Mouse (Mus musculus): ENCODE measurements around the gene Efemp2. TPM values are rescaled to one million over a fixed set of nuclear protein-coding genes. Genes with fewer than 3 reads are reported as not detected.

The Efemp2 gene
- polyA plus RNA-seq, 1 experiment: 37.5 TPM

DNA sequence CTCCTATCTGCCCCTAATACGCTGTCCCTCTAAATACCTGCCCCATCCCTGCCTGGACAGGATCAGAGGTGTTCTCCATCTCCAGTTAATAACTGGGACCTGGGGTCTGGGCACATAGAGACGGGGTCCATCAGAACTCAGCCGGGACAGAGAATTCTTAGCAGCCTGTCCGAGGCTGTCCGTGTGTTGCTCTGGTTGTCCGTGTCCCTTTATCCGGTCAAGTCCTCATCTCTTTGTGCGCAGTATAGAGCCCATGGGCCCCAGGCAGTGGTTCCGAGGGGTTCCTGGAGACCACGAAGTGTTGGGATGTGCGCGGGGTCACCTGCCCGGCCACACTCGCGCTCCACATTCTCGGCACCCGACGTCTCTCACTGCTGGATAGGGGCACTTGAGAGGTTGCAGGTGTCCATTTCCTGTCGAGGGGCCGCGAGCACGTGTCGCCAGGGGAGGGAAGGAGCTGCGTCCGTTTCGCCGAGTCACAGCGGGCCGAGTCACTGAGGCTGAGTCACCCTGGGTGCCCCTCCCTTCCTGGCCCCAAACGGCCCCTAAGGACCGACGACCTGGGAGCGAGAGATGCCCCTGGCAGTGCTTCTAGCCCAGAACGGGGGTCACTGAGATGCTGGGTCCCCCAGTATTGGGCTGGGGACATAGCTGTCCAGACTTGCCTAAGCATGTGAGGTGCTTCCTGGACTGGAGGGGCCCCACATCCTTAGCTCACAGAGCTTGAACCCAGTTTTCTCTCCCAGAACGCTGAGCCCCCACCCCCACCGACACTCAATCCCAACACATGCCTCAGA, 25.2 kb upstream of the Efemp2 start:
- WGBS: 6% methylated on average over 36 of the region's 36 CpGs

GRCm38 (mm10) chr19:5449673-5450072, 24.1 kb upstream of the Efemp2 start:
- 72% methylated on average over 3 of the region's 3 CpGs for WGBS
- no peak for DNase-seq (ENCODE audit: low read depth, low spot score)

More for the DNA sequence above, 25.2 kb upstream of the Efemp2 start:
- no peak for DNase-seq (ENCODE audit: low read depth, low spot score)

DNA sequence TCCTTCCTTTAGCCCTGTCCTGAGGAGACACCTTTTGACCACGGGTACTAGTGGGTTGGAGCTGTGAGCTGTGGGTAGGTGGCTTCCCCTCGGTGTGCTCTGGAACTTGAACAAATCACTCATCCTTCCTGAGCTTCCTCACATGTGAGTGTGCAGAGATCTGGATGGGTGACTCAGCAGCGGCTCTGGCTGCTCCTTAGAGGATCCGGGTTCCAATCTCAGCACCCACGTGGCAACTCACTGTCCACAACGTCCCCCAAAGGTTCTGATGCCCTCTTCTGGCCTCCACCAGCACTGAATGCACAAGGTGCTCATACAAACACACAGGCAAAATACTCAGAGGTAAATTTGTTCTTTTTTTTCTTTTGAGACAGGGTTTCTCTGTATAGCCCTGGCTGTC, 22.0 kb upstream of the Efemp2 start:
- DNase-seq (ENCODE audit: low read depth, low spot score): no peak
- 72% methylated on average over 6 of the region's 6 CpGs for WGBS

- WGBS: 79% methylated on average over 12 of the region's 12 CpGs
- DNase-seq (ENCODE audit: low read depth, low spot score): no peak
These were observed 18.7 kb upstream of the Efemp2 start for GRCm38 (mm10) chr19:5455037-5455436.

DNA sequence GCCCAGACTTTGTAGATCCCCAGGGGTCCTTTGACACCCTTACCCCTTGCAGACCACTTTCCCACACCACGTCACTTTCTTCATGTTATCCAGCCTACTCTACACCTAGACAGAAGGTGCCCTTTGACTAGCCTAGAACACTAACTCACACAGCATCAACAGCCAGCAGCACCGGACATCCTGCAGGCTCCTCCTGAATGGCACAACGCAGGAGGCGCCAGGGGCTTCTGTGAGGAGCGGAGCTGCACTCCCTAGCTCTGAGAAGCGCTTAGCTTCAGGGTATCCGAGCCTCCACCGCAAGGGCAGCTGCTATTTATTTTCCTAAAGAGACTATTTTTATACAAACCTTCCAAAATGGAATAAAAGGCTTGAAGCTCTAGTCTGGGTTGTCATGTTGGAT, 18.2 kb upstream of the Efemp2 start:
- no peak for DNase-seq (ENCODE audit: low read depth, low spot score)
- WGBS: 81% methylated on average over 8 of the region's 8 CpGs

GRCm38 (mm10) chr19:5456241-5456921, 17.4 kb upstream of the Efemp2 start:
- 3% methylated on average over 26 of the region's 26 CpGs for WGBS
- DNase-seq (ENCODE audit: low read depth, low spot score): no peak

GRCm38 (mm10) chr19:5456922-5457745, 16.6 kb upstream of the Efemp2 start:
- WGBS: under 1% methylated on average over 70 of the region's 70 CpGs
- DNase-seq (ENCODE audit: low read depth, low spot score): peak; percentile 85

- WGBS: 10% methylated on average over 14 of the region's 14 CpGs
These were observed 15.9 kb upstream of the Efemp2 start, which contains the start of gene Ccdc85b for GRCm38 (mm10) chr19:5457746-5458442. TSS of gene Ccdc85b (minus strand) at chr19:5457894.

DNA sequence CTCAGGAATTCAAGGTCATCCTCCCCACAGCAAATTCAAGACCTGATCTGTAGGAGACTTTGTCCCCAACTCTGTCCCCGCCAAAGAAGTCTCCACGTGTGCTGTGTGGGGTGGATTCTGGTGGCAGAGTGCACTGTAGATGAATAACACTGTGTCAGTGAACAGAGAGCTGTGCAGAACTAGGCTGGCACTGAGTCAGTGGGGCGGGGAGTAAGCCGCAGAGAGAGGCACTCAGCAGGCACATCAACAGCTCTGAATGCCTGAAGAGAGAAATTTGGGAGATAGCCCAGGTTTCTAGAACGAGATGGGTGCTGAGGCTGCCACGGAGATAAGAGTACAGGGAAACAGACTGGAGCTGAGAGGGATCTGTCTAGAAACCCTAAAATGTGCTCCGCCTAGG, 14.7 kb upstream of the Efemp2 start:
- 65% methylated on average over 7 of the region's 7 CpGs for WGBS
- no peak for DNase-seq (ENCODE audit: low read depth, low spot score)

More at GRCm38 (mm10) chr19:5457746-5458442, 15.9 kb upstream of the Efemp2 start, which contains the start of gene Ccdc85b:
- DNase-seq (ENCODE audit: low read depth, low spot score): no peak

GRCm38 (mm10) chr19:5459896-5460295, 13.9 kb upstream of the Efemp2 start:
- WGBS: 14% methylated on average over 3 of the region's 3 CpGs

GRCm38 (mm10) chr19:5460465-5460911, 13.3 kb upstream of the Efemp2 start, which contains the start of gene Fibp:
TSS of gene Fibp (plus strand) at chr19:5460615.
- WGBS: under 1% methylated on average over 32 of the region's 32 CpGs
- DNase-seq (ENCODE audit: low read depth, low spot score): no peak

More at GRCm38 (mm10) chr19:5459896-5460295, 13.9 kb upstream of the Efemp2 start:
- DNase-seq (ENCODE audit: low read depth, low spot score): no peak

GRCm38 (mm10) chr19:5461411-5461810, 12.3 kb upstream of the Efemp2 start:
- DNase-seq (ENCODE audit: low read depth, low spot score): no peak
- 79% methylated on average over 6 of the region's 6 CpGs for WGBS

DNA sequence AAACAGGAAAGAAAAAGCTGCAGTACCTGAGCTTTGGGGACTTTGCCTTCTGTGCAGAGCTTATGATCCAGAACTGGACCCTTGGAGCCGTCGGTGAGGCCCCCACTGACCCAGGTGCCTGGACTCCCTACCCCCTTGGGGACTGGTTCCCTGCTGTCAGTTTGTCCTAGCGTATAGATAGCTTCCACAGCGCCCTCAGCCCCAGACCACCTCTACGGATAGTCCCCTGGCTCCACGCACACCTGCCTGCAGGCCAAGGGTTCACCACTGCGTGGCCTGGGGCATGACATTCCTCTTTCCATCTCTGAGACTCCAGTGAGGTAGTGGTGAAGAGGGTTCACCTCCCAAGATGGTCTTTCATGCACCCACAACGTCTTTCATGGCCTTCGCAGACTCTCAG, 10.5 kb upstream of the Efemp2 start:
- WGBS: 93% methylated on average over 9 of the region's 9 CpGs
- no peak for DNase-seq (ENCODE audit: low read depth, low spot score)

GRCm38 (mm10) chr19:5463791-5464562, 9.8 kb upstream of the Efemp2 start:
- no peak for DNase-seq (ENCODE audit: low read depth, low spot score)
- WGBS: 59% methylated on average over 15 of the region's 15 CpGs

DNA sequence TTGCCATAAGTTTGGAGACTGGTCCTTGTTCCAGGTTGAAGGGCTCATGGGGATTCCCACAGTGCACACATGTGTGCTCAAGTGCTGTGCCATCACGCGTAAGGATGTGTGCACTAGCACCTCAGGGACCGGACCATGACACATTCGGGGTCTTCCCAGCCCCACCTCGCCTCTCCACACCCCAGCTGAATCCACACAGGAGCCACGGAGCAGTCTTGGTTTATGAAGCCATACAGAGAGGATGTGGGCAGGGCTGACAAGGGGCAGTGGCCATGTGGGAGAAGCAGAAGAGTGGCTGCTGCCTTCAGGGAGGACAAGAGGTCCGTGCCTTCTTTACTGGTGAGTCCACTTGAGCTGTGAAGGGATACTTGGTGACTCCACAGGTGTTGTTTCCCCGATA, 8.7 kb upstream of the Efemp2 start:
- 94% methylated on average over 8 of the region's 8 CpGs for WGBS
- no peak for DNase-seq (ENCODE audit: low read depth, low spot score)

- 82% methylated on average over 6 of the region's 6 CpGs for WGBS
- DNase-seq (ENCODE audit: low read depth, low spot score): no peak
These were observed 6.7 kb upstream of the Efemp2 start for GRCm38 (mm10) chr19:5466916-5467500.

GRCm38 (mm10) chr19:5468374-5468773, 5.4 kb upstream of the Efemp2 start, which contains the start of gene Ctsw:
TSS of gene Ctsw (minus strand) at chr19:5468507.
- 46% methylated on average over 5 of the region's 5 CpGs for WGBS

DNA sequence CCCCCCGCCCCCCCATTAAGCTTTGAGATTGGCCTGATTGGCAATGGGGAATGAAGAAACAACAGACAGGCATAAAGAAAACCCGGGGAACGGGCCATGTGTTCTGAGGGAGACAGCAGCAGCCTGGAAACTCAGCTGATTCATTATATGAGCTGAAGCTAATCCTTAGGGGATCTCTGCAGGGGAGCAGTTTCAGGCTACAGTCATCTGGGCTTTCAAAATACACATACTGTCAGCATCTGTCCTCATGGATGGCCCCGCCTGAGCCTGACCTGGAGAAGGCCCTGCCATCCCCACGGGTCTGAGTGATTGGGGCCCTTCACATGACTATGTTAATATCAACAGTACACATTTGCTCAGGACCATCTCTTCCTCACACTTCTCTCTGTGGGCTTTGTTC, 1.9 kb upstream of the Efemp2 start:
- WGBS: 51% methylated on average over 5 of the region's 5 CpGs
- no peak for DNase-seq (ENCODE audit: low read depth, low spot score)

More at GRCm38 (mm10) chr19:5468374-5468773, 5.4 kb upstream of the Efemp2 start, which contains the start of gene Ctsw:
- no peak for DNase-seq (ENCODE audit: low read depth, low spot score)
